Mouse (Mus musculus) forebrain, embryonic 15.5 days (tissue): ENCODE data around the gene Rcc1l. TPM values are rescaled to one million over a fixed set of nuclear protein-coding genes. Genes with fewer than 3 reads are reported as not detected.

Source experiments
- ATAC-seq: fragments of 200-750 bp; cut with Nextera tagmentation; replicated peaks from 2 replicates; pipeline ENCODE4 v1.8.0; 2017; ENCODE audit warnings: mild to moderate bottlenecking, moderate TSS enrichment, moderate library complexity
- H3K27ac ChIP-seq: fragments of 300-500 bp; sonication (generic); replicated peaks from 2 replicates; pipeline ENCODE4 v1.5.1; 2015; ENCODE audit warnings: mild to moderate bottlenecking, inconsistent platforms
- H3K27me3 ChIP-seq: fragments of 300-500 bp; sonication (generic); 2 replicates; pipeline ENCODE4 v1.6.1; 2015; ENCODE audit warnings: inconsistent platforms
- H3K36me3 ChIP-seq: fragments of 300-500 bp; sonication (generic); 2 replicates; pipeline ENCODE4 v1.6.1; 2015; ENCODE audit warnings: mild to moderate bottlenecking, inconsistent platforms
- H3K4me1 ChIP-seq: fragments of 300-500 bp; sonication (generic); 2 replicates; pipeline ENCODE4 v1.6.1; 2015; ENCODE audit warnings: inconsistent platforms
- H3K4me2 ChIP-seq: fragments of 300-500 bp; sonication (generic); replicated peaks from 2 replicates; pipeline ENCODE4 v1.6.1; 2015; ENCODE audit warnings: mild to moderate bottlenecking, inconsistent platforms
- H3K4me3 ChIP-seq: fragments of 300-500 bp; sonication (generic); 2 replicates; pipeline ENCODE4 v1.5.1; 2015; ENCODE audit warnings: mild to moderate bottlenecking, inconsistent platforms
- H3K9ac ChIP-seq: fragments of 300-500 bp; sonication (generic); replicated peaks from 2 replicates; pipeline ENCODE4 v1.6.1; 2015; ENCODE audit warnings: mild to moderate bottlenecking, inconsistent platforms
- H3K9me3 ChIP-seq: fragments of 300-500 bp; sonication (generic); 2 replicates; pipeline ENCODE4 v1.6.1; 2016; ENCODE audit warnings: inconsistent platforms
- WGBS: fragments of 180-500 bp; shearing (Covaris S2); methylation state at CpG from one replicate; pipeline ENCODE4 v1.1.7; 2015; ENCODE audit warnings: mixed read lengths; 5-methylcytosine and 5-hydroxymethylcytosine counted together
- polyA plus RNA-seq: library from polyadenylated mRNA; unstranded; fragments of >200 nt; fragmentation: Nextera tagmentation; extraction: Ambion mirVana; gene quantifications from 2 replicates; pipeline ENCODE4 v1.2.1, GENCODE M21; 2015

Rcc1l gene
- polyA plus RNA-seq: 22.4 and 23.8 TPM in 2 replicates

- H3K4me1 ChIP-seq: peaks cover 14% of the 10 kb centered on the region
- no peaks in the 10 kb centered on the region for H3K36me3 ChIP-seq
- under 1% methylated on average over 72 of the region's 72 CpGs for WGBS
- peak within 1 kb of the TSS; percentile 53 for H3K9ac ChIP-seq
- peak within 1 kb of the TSS; percentile 59 for H3K27ac ChIP-seq
- no peaks in the 10 kb centered on the region for H3K27me3 ChIP-seq
- ATAC-seq: peak; percentile 90
- peak within 1 kb of the TSS; percentile 64 for H3K4me2 ChIP-seq
- no peaks in the 10 kb centered on the region for H3K9me3 ChIP-seq
- peak within 1 kb of the TSS; percentile 70 for H3K4me3 ChIP-seq
These were observed at the start of gene Rcc1l for GRCm38 (mm10) chr5:134176169-134176881. Gene Rcc1l (minus strand): TSS chr5:134176774.

- ATAC-seq: no peak
- H3K4me1 ChIP-seq: peaks cover 9% of the 10 kb centered on the region
- 85% methylated on average over 30 of the region's 30 CpGs for WGBS
- H3K27ac ChIP-seq: no peak overlapping the region
- H3K4me2 ChIP-seq: no peak overlapping the region
- H3K36me3 ChIP-seq: no peaks in the 10 kb centered on the region
- H3K27me3 ChIP-seq: peaks cover 12% of the 10 kb centered on the region; the same call in 1 of the 2 replicates
- no peak overlapping the region for H3K4me3 ChIP-seq
- H3K9ac ChIP-seq: no peak overlapping the region
- H3K9me3 ChIP-seq: no peaks in the 10 kb centered on the region
These were observed 48.7 kb upstream of the Rcc1l start for GRCm38 (mm10) chr5:134225110-134225901.

- Histone ChIP-seq H3K36me3 (0 out of 2 replicates have a peak, but pooled peaks cover 3% of the 10 kb centered on the region), H3K9ac (peak overlapping the region; percentile 45), H3K27me3 (peaks cover 12% of the 10 kb centered on the region; the same call in 1 of the 2 replicates), H3K9me3 (no peaks in the 10 kb centered on the region), H3K4me3 (peak overlapping the region; percentile 30), H3K4me1 (peaks cover 9% of the 10 kb centered on the region), H3K27ac (no peak overlapping the region), H3K4me2 (peak overlapping the region; percentile 47)
- WGBS: 5% methylated on average over 36 of the region's 36 CpGs
- no peak for ATAC-seq
These were observed 45.2 kb upstream of the Rcc1l start for GRCm38 (mm10) chr5:134221708-134222150.

GRCm38 (mm10) chr5:134221278-134221677 is 44.7 kb upstream of the Rcc1l start:
- 45% methylated on average over 4 of the region's 4 CpGs for WGBS
- Histone ChIP-seq H3K9me3 (no peaks in the 10 kb centered on the region), H3K9ac (no peak overlapping the region; the same call in 1 of the 2 replicates), H3K4me3 (no peak overlapping the region), H3K36me3 (0 out of 2 replicates have a peak, but pooled peaks cover 3% of the 10 kb centered on the region), H3K27me3 (peaks cover 12% of the 10 kb centered on the region; the same call in 1 of the 2 replicates), H3K4me2 (no peak overlapping the region; the same call in 1 of the 2 replicates), H3K27ac (no peak overlapping the region), H3K4me1 (peaks cover 9% of the 10 kb centered on the region)
- ATAC-seq: no peak

- no peak for ATAC-seq
- Histone ChIP-seq H3K9ac (no peak overlapping the region), H3K4me3 (no peak overlapping the region), H3K36me3 (0 out of 2 replicates have a peak, but pooled peaks cover 3% of the 10 kb centered on the region), H3K27ac (no peak overlapping the region), H3K27me3 (peaks cover 12% of the 10 kb centered on the region; the same call in 1 of the 2 replicates), H3K9me3 (no peaks in the 10 kb centered on the region), H3K4me2 (no peak overlapping the region), H3K4me1 (peaks cover 9% of the 10 kb centered on the region)
- 93% methylated on average over 7 of the region's 7 CpGs for WGBS
These were observed 41.3 kb upstream of the Rcc1l start for GRCm38 (mm10) chr5:134217900-134218299.

GRCm38 (mm10) chr5:134214021-134214806 is 37.6 kb upstream of the Rcc1l start:
- H3K36me3 ChIP-seq: 0 out of 2 replicates have a peak, but pooled peaks cover 4% of the 10 kb centered on the region
- ATAC-seq: no peak
- no peak overlapping the region for H3K9ac ChIP-seq
- no peaks in the 10 kb centered on the region for H3K9me3 ChIP-seq
- H3K27ac ChIP-seq: no peak overlapping the region
- WGBS: 78% methylated on average over 12 of the region's 12 CpGs
- no peak overlapping the region for H3K4me3 ChIP-seq
- H3K4me1 ChIP-seq: no peaks in the 10 kb centered on the region
- no peak overlapping the region for H3K4me2 ChIP-seq
- no peaks in the 10 kb centered on the region for H3K27me3 ChIP-seq

DNA sequence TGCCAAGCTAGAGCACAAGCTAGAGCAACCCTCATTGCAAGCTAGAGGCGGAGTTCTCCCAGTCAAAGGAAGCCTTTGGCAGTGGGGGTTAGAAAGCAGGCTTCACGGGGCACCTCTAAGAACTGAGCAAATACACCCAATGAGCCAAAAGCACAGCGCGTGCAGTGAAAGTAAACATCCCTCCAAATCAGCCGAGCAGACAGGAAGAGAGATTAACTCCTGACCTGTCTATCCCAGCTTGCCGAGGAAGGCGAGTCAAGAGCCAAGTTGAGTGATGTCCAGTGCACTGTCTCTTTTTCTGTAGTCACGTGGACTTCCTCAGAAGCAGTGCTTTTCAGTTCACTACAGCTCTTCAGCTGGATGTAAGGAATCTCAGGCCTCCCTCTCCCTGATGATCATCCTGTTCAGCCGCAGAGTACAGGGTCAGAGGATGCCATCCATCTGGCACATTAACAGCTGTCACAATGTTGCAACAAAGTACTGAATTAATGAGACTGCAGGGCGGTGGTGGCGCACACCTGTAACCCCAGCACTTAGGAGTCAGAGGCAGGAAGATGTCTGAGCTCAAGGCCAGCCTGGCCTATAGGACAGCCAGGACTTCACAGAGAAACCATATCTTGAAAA is 33.5 kb upstream of the Rcc1l start:
- ATAC-seq: no peak
- Histone ChIP-seq H3K36me3 (0 out of 2 replicates have a peak, but pooled peaks cover 5% of the 10 kb centered on the region), H3K4me2 (no peak overlapping the region), H3K9me3 (no peaks in the 10 kb centered on the region), H3K27me3 (no peaks in the 10 kb centered on the region), H3K4me3 (no peak overlapping the region), H3K4me1 (no peaks in the 10 kb centered on the region), H3K9ac (no peak overlapping the region), H3K27ac (no peak overlapping the region)
- WGBS: 78% methylated on average over 11 of the region's 11 CpGs

DNA sequence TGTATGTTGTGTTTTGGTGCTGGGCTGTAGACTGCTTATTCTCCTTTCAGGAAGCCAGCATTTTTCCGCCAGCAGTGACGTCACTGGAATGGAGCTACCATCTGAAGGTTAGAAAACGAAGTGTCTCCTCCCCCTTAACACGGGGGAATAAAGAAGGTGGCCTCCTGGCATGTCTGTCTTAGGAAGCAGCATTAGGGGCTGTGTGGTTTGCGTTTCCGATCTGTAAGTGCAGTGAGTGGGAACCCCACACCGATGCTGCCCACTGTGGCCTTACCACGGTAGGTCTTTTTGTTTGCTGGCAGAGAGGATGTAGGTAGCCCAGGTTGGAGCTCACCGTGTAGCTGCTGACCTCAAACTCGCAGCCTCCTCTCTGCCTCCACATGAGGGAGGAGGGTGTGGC is 30.1 kb upstream of the Rcc1l start:
- Histone ChIP-seq H3K36me3 (0 out of 2 replicates have a peak, but pooled peaks cover 5% of the 10 kb centered on the region), H3K27ac (no peak overlapping the region)
- 86% methylated on average over 10 of the region's 10 CpGs for WGBS

GRCm38 (mm10) chr5:134193664-134194063 is 17.1 kb upstream of the Rcc1l start:
- Histone ChIP-seq H3K36me3 (peaks cover 13% of the 10 kb centered on the region), H3K4me1 (no peaks in the 10 kb centered on the region), H3K9ac (no peak overlapping the region), H3K9me3 (no peaks in the 10 kb centered on the region), H3K27ac (no peak overlapping the region), H3K27me3 (no peaks in the 10 kb centered on the region), H3K4me3 (no peak overlapping the region), H3K4me2 (no peak overlapping the region)
- 91% methylated on average over 8 of the region's 8 CpGs for WGBS
- no peak for ATAC-seq

More for the DNA sequence above, 30.1 kb upstream of the Rcc1l start:
- H3K4me2 ChIP-seq: no peak overlapping the region
- no peaks in the 10 kb centered on the region for H3K9me3 ChIP-seq
- ATAC-seq: no peak
- H3K4me1 ChIP-seq: no peaks in the 10 kb centered on the region
- H3K9ac ChIP-seq: no peak overlapping the region
- H3K27me3 ChIP-seq: no peaks in the 10 kb centered on the region
- H3K4me3 ChIP-seq: no peak overlapping the region

DNA sequence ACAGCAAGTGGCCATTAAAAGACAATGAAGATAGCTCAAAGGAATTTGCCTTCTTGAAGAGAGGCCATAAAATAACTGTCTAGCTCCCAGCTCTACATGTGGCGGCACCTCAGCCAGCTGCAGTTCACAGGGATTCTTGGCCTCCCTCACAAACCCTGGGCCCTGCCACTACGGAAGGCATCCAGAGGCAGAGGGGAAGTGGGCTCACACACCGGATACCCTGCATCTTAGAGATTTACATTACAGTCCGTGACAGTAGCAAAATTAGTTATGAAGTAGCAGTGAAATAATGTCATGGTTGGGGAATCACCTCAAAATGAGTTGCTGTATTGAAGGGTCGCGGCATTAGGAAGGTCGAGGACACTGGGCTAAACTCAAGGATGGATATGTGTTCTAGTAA is 12.0 kb upstream of the Rcc1l start:
- Histone ChIP-seq H3K9me3 (no peaks in the 10 kb centered on the region), H3K4me2 (no peak overlapping the region), H3K27me3 (no peaks in the 10 kb centered on the region), H3K36me3 (no peaks in the 10 kb centered on the region), H3K4me1 (peaks cover 4% of the 10 kb centered on the region), H3K4me3 (no peak overlapping the region), H3K27ac (no peak overlapping the region), H3K9ac (no peak overlapping the region)
- WGBS: 92% methylated on average over 7 of the region's 7 CpGs
- no peak for ATAC-seq
